Mouse (Mus musculus): ENCODE data around the gene Olfr967.
"Not testable (repeated sequence)": the region's sequence is repeated elsewhere in the genome, so short reads cannot be mapped to it uniquely, and the experiment has no call there.

Olfr967 gene

GRCm38 (mm10) chr9:39745949-39746348 is at the start of gene Olfr967:
Gene Olfr967, plus strand, starts transcription at chr9:39746249.
- no peak for DNase-seq

DNA sequence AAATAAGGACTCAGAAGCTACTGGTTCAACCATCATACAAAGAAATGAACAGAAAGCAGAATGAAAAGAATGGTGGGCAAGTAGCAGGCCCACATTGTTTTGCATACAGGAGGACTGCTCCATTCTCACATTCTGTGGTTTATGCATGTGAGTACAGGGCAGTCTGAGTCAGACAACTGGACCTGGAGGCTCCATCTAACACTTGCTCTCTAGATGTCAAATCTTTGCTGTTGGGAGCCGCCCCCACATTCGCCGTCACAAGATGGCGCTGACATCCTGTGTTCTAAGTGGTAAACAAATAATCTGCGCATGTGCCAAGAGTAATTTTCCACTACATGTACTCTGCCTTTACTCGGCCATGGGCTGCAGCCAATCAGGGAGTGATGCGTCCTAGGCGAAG is 44.9 kb upstream of the Olfr967 start:
- DNase-seq = not testable (repeated sequence)

DNA sequence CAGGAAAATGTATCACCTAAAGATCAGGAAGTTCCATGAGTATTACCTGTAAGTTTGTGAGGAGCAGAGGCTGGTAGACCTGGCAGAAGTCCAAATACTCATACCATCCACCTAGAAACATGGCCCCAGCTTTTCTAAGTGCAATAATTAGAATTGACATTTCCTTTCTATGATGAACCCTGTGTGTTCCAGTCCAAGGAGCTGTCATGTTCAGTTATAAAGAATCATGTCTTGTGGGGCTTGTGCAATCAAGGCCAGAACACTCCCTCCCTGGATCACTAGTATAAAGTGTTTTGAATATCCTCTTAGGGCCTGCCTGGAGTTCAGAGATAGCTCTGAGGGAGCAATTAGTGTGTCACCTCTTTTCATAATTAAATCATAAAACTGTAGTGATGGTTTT is 39.0 kb upstream of the Olfr967 start, which contains the start of gene Olfr149:
Olfr149 (minus strand) TSS at position 101 of the 400 bp plus-strand sequence.
- no peak for DNase-seq

GRCm38 (mm10) chr9:39708958-39709357 is 37.1 kb upstream of the Olfr967 start:
- DNase-seq = no peak

DNA sequence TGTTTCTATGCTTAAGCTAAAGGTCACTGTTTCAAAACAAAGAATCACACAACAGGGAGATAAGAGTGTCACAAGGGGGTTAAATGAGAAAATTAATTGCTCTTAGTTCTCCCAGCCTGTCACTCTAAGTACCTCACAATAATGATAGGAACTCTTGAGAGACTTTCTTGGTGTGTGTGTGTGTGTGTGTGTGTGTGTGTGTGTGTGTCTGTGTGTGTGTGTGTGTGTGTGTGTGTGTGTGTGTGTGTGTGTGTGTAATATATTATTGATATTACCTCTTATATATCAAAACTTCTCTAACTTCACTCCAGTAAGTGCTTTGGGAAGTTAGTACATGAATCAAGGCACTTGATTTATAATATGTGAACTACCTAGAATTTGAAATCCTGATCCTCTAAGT is 35.0 kb upstream of the Olfr967 start, which contains the start of gene Olfr965:
Olfr965 (plus strand) TSS at position 301 of the 400 bp plus-strand sequence.
- no peak for DNase-seq

DNA sequence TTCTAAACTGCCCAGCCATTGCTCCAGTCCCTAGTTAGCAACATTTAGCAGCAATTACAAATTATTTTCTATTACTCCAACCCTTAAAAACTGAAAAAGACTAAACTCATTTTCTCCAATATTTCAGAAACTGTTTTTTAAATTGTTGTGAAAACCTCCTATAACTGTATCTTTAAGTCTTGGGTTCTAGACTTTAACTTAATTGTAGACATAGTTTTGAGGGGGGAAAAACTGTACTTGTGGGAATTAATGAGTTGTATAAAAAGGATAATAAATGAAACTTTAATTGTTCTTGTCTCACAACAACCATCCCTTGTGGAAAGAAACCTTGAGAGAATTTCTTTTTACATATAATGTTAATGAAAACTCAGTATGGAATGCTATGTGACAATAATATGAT is 15.4 kb upstream of the Olfr967 start, which contains the start of gene Olfr150:
Olfr150 (plus strand) TSS at position 301 of the 400 bp plus-strand sequence.
- no peak for DNase-seq

DNA sequence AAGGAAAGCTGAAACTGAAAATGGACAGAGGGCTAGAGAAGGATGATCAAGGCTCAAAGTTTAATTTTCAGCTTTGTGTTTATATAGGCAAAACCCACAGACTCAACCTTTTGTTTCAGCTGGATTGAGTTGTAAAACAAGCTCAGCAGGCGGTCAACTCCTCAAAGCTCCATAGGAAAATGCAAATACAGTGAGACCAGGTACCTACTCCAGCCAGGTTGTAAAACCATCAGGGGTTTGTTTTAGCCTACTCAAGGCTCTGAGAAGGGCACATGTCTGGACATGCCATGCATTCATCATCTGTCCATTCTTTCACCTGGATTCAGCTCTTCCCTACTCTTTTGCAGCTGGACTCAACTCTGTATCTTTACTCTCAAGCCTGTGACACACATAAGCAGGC is 5.3 kb upstream of the Olfr967 start:
- no peak for DNase-seq

GRCm38 (mm10) chr9:39746428-39746827 is 379 bp downstream of the Olfr967 start:
- no peak for DNase-seq

- no peak for DNase-seq
Observed at GRCm38 (mm10) chr9:39783153-39783552, 37.1 kb downstream of the Olfr967 start, which contains the start of gene Olfr968. Gene Olfr968, minus strand, starts transcription at chr9:39783253.

GRCm38 (mm10) chr9:39790558-39790957 is 44.5 kb downstream of the Olfr967 start, which contains the start of gene Olfr969:
Gene Olfr969, plus strand, starts transcription at chr9:39790945.
- no peak for DNase-seq

Data from spleen, adult 18-20 months (tissue).